Mouse (Mus musculus) embryonic facial prominence, embryonic 13.5 days (tissue): Measurements from ENCODE around the gene Bpifb3. TPM values are rescaled to one million over a fixed set of nuclear protein-coding genes. Genes with fewer than 3 reads are reported as not detected.

Source experiments
- polyA plus RNA-seq: library from polyadenylated mRNA; unstranded; fragments of >200 nt; fragmentation: Nextera tagmentation; extraction: Ambion mirVana; gene quantifications from 2 replicates; pipeline ENCODE4 v1.2.1, GENCODE M21; 2015

The Bpifb3 gene
- polyA plus RNA-seq, 1 experiment from 2014 or later: not detected

Other genes starting within 250 kb of the Bpifb3 start
- gene Dnmt3c, start 221.6 kb upstream of the Bpifb3 start, polyA plus RNA-seq: not detected in 2 replicates
- 225 and 230 TPM in 2 replicates for gene Mapre1, start 177.0 kb upstream of the Bpifb3 start, polyA plus RNA-seq
- gene Efcab8, start 138.3 kb upstream of the Bpifb3 start, polyA plus RNA-seq: not detected in 2 replicates
- gene Sun5, start 47.1 kb upstream of the Bpifb3 start, polyA plus RNA-seq: not detected in 2 replicates
- not detected in 2 replicates for gene Bpifb2, start 43.2 kb upstream of the Bpifb3 start, polyA plus RNA-seq
- not detected in 2 replicates for gene Bpifb6, start 17.8 kb upstream of the Bpifb3 start, polyA plus RNA-seq
- not detected in 2 replicates for gene Bpifb4, start 20.0 kb downstream of the Bpifb3 start, polyA plus RNA-seq
- gene Bpifa6, start 56.7 kb downstream of the Bpifb3 start, polyA plus RNA-seq: not detected in 2 replicates
- not detected in 2 replicates for gene Bpifa2, start 90.0 kb downstream of the Bpifb3 start, polyA plus RNA-seq
- gene Bpifa3, start 212.1 kb downstream of the Bpifb3 start, polyA plus RNA-seq: not detected in 2 replicates
- 3.1 and 4.7 TPM in 2 replicates for gene Bpifa1, start 224.7 kb downstream of the Bpifb3 start, polyA plus RNA-seq
- gene Bpifa5, start 244.4 kb downstream of the Bpifb3 start, polyA plus RNA-seq: not detected in 2 replicates